Mouse (Mus musculus): ENCODE measurements at regions not wholly inside any gene's neighbourhood (a gene's known extent, or its start where the extent isn't known, plus 50 kb on each side); places are given as distances from the start of the nearest gene placed in this dataset.
"Not testable (repeated sequence)": the region's sequence is repeated elsewhere in the genome, so short reads cannot be mapped to it uniquely, and the experiment has no call there.

DNA sequence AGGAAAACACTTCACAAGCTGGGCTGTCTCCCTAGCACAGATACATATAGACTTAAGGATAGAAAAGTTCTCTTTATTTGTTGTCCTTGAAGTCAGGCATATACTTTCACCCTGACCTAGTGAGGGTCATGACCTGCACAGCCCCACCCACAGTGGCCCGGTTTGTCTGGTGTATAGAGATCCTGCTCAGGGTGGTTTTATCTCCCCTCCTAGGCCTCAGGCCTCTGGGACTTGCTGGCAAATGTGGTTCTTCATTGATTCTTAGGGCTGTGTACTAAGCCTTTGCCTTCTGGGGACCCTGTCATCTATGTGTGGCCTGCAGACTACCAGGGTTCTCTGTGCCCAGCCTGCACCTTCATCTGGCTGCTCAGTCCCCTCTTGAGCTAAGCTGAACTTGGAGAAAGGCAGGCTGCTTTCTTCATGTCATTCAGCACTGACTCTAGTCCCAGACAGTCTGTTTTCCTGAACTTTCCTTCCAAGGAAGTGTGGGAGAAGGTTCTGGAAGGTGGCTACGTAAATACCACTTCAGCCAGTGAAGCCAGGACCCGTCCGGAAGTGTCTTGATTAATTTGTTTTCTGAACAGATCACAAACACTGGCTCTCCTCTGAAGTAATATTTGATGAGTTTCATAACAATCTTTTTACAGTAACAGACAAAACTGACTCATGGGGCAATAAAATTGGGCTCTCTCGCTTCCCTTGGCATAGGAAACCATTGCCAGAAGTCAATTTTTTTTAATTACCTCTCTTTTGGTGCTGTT is 135.0 kb upstream of the Dapk1 start:
- no peak for DNase-seq
- intact Hi-C loops (cut with DNase I) = no loop called here

DNA sequence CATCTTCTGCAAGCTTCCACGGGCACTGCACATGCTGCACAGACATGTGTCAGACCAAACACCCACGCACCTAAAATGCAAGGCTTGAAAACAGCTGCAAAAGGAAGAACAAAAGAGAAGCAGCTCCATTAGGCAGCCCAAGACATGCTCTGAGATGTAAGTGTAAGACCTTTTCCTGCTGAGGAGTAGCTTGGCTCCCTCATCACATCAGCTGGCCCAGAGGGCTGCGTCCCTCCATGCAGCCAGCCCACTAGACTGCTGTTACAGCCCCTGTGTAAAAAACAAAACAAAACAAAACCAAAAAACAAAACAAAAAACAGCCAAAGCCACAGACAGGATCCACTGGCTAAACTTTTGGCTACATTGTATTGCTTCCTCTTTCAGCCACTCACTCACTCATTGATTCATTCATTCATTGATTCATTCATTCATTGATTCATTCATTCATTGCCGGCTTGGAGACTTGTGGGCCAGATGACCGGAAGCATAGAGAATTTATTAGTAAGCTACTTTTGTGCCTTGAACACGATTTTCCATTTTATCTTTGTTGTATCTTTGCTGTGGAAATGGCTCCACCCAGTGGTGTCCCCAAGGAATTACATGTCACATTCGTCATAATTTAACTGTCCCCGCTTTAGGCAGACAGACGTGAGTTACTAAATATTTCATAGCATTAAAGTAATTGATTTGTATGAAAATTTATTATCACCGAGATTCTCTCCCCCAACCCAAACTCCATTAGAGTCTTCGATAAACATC is 133.7 kb upstream of the Dapk1 start:
- intact Hi-C loops (cut with DNase I) = loop anchor here (1.0 to 2.0 kb wide), 5 partner anchors 291 to 625 kb away; partner anchors contain the start of gene Gas1
- DNase-seq = peak; percentile 78 to 85

DNA sequence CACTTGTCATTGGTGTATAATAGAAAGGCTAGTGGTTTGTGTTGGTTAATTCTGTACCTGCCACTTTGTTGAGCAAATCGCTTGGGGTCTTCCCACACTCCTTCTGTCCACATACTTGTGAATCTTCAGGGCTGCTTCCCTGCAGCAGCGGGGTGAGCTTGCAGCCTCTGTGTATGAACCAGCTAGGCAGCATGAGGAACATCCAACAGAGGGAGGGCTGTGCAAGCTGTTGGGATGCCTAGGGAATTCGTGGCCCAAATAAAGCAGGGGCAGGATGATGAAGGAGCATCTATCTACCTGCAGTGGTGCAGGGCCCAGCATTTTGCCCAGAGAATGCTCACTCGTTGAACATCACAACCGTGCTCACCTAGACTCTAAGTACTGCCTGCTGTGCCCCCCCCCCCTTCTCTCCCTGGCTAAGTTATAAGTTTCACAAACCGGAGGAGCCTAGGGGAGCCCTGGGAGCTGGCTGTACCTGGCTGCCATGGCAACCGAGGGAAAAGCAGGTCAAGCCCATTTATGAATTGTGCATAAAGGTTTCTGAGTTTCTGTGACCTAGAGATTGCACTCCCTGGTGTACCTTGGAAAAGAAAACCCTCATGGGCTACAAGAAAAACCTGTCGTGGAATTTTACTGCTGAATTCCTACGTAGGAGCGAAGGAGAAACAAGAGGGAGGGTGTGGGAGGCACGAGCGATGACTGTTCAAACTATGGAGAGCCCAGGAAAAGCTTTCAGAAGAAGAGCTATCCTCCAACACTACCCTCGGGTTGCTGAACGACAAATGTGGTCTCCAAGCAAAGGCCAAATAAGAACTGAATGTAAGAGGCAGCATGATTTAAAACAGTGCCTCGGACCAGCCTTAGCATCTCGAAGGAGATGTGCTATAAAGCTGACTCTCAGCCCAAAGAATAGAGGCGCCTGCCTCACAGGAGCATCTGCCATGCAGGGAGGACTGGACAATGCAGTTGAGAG is 131.0 kb upstream of the Dapk1 start:
- no peak for DNase-seq
- intact Hi-C loops (cut with DNase I) = no loop called here

DNA sequence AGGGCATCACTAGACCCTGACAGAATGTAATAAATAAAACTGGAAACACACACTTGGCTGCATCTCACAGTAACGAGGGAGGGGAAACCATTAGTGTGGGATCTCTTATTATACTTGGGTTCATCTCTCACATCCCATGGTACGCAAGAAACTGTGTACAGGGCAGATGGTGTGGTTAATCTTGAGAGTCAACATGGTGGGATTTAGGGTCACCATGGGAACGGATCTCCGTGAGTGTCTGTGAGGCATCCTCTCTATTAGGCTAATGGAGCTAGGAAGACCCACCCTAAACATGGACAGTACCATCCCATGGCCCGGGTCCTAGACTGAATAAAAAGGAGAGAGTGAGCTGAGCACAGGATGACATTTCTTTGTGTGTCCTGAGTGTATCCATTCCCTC is 130.1 kb upstream of the Dapk1 start:
- no peak for DNase-seq
- intact Hi-C loops (cut with DNase I) = no loop called here

DNA sequence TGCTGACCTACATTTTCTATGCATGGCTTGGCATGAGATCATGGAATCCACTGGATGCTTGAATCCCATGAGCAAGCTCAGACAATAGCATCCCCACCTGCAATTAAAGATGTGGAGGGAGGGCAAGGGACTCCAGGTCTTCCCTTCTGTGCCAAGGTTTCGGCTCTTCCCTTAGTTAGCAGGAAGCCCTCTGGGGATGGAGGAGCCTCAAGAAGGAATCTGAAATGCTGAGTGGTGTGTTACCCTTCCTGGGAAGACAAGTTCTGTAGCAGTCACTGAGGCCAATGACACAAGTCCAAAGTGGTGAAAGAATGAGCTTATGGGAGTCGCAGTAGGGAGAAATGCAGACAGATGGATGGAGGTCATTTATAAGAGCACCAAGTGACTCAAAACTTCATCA is 125.4 kb upstream of the Dapk1 start:
- intact Hi-C loops (cut with DNase I) = no loop called here
- no peak for DNase-seq

DNA sequence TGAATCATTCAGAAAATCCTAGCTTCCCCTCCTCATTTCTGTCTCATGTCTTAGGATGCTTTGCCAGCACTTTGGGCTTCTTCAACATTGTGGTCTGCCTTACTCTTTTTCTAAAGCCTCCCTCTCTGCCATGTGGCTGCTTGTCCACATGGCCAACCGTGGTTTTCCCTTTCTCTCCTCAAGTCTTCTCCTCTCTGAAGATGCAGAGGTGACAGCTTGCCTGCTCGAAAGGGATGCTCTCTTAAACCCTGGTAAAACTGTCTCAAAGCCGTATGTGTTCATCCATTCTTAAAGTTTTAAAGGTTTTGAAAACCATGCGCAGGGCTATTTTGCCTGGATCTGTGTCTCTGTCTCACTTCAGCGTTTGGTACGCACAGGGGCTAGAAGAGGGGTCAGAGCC is 123.4 kb upstream of the Dapk1 start:
- no peak for DNase-seq
- intact Hi-C loops (cut with DNase I) = loop anchor here (2.0 kb wide), 1 partner anchor 124 kb away; no protein-coding TSS in a partner anchor

DNA sequence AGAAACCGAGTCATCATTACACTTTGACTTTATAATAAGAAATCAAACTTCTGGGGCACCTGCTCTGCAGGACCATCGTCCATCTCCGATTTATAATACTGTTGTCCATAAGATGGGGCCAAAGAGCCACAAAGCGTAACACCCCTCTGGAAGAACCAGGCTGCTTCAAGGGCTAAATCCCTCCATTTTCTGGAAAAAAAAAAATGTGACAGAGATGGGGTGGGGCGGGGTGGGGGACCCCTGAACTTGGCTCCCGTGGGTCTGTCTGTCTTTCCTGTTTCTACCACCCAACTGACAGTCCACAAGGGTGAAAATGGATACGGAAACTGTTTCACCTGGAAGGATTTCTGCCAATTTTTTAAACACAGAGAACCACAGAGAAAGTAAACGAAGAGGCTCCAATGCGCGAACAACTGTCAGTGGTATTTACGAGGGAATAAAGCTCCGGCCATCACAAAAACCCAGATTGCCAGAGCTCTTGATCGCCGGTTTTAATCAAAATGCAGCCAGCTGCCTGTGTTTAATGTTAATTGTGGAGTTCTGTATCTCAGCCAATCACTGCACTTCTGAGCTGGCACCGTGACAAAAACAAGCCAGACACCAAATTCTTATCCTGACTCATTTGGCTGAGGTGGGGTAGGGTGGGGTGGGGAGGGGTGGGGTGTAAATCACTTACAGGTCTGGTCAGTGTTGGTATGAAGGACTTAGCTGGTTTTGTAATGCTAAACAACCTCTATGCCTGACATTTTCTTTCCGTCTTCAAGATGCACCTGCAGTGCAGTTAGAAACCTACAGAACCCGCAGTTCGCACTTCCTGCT is 122.5 kb upstream of the Dapk1 start:
- intact Hi-C loops (cut with DNase I) = loop anchor here (1.0 to 2.0 kb wide), 3 partner anchors 124 to 265 kb away; no protein-coding TSS in a partner anchor

DNA sequence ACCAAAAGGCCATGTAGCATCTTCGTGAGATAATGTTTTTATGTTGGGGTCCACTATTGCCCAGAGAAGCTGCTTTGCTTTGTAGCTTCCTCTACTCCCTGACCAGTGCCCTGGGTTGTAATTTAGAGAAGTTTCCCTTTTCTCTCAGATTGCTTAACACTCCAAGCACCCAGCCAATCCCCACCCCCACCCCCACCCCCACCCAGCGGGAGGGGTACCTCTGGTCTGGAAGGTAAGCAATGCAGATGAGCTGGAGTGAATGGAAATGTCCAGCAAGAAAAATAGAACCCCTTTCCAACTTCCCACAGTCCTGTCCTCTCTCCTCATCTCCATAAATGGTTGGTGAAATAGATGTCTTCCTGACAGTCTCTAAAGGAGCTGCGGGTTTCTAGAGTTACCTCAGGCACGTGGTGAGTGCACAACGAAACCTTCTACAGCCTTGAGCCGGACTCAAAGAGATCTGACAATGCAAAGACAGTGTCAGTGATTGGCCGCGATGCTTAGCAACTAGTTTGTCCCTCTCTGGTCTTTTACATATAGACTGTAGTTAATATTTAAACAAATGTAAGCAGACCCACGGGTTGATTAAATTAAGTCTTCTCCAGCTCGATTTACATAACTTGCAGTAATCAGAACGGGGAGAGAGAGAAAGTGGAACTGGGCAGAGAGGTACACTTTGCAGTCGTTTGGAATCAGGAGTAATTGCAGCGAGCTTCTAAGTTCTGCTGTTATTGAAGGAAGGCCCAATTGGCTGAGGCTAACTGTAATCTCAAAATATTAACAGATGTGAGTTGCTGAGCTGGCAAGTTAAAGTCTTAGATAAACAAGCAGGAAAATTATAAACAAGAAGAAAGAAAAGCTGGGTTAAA is 121.7 kb upstream of the Dapk1 start:
- intact Hi-C loops (cut with DNase I) = loop anchor here (1.0 to 2.0 kb wide), 3 partner anchors 123 to 264 kb away; no protein-coding TSS in a partner anchor
- peak in 1 of 2 experiments; percentile 12 for DNase-seq

More for the DNA sequence above, 122.5 kb upstream of the Dapk1 start:
- DNase-seq = peak; percentile 62 to 70

DNA sequence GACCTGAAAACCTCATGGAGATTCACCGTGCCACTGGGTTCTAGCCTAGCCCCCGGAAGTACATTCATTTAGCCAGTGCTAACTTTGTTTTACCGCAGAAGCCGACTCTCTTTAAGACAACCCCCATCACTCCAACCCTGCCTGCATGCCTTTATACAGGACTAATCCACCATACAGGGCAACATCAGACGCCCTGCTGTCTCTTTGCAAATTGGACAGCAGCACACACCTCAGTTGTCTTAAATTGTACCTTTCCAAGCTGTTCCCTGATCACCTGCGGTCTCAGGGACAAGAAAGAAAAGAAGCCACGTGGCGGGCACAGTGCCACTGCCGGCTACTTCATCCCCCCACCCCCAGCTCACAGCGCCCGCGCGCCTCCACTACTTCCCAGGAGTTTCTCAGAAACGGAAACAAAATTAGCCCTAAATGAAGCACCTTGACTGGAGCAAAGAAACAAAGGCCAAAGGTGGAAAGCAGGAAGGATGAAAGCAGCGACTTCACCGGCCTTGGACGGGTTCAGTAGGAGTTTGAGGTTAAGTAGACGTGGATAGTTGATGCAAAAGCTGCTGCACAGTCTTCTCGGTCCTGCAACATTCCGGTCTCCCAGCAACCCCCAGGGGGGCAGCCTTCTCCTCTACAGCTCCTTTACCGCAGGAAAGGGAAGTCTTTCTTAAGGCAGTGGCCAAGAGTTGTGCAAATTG is 120.9 kb upstream of the Dapk1 start:
- DNase-seq = peak; percentile 15 to 30

DNA sequence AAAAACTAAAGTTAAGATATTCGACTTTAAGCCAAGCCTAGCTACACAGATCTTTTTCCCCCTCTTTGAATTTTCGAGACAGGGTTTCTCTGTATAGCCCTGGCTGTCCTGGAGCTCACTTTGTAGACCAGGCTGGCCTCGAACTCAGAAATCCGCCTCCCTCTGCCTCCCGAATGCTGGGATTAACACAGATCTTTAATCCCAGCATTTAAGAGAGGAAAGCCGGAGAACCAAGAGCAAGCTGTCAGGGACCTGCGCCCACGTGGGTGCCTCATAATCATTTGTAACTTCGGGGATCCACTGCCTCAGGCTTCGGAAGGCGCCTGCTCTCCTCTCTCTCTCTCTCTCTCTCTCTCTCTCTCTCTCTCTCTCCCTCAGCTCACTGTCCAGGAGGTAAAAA is 120.3 kb upstream of the Dapk1 start:
- intact Hi-C loops (cut with DNase I) = not testable (repeated sequence)

More for the DNA sequence above, 120.9 kb upstream of the Dapk1 start:
- intact Hi-C loops (cut with DNase I) = no loop called here

DNA sequence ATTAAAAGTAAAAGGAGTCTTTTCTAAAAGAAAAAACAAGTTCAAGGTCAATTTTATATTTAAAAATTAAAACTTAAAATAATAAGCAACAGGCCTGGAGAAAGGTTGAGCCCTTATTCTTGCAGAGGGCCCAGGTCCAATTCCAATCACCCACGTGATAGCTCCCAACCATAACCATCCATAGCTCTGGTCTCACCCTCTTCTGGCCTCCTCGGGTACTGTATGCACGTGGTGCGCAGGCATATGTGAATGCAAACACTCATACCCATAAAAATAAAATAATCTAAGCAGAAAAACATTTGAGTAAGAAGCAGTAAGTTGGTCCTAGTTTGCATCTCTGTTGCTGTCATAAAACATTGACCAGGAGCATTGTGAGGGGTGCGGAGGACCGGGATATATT is 119.8 kb upstream of the Dapk1 start:
- DNase-seq = no peak
- intact Hi-C loops (cut with DNase I) = no loop called here

More for the DNA sequence above, 120.3 kb upstream of the Dapk1 start:
- DNase-seq = not testable (repeated sequence)

DNA sequence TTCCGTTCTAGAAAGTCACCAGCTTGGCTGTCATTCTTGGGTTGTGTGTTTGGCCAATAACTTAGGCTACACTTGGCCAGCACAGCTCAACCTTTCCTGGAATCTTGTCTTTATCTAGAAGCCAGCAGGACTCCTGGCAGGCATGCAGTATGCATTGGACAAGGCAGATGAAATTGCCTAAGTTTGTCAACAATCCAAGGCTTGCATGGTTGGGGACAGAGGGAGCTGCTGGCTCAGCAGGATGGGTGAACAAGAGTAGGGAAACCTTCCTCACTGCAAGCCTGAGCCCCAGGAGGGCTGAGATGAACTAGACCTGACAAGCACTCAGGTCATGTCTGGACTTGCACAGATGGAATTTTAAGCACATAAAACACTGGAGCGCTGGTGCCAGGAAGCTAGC is 115.6 kb upstream of the Dapk1 start:
- intact Hi-C loops (cut with DNase I) = loop anchor here (5.0 kb wide), 1 partner anchor 186 kb away; no protein-coding TSS in a partner anchor
- peak; percentile 80 to 84 for DNase-seq

DNA sequence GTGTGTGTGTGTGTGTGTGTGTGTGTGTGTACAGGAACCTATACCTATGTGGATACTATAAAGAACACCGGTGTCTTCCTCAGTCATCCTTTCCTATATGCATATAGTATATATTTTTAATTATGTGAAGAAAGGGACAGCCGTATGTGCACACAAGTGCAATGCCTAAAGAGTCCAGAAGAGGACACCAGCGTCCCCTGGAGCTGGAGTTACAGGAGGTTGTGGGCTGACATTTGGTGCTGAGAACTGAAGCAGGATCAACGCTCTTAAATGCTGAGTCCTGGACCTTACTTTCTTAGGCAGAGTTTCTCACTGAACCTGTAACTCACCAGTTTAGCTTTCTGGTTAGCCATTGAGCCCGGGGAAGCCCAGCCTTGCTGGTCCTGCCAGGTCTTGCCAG is 114.9 kb upstream of the Dapk1 start:
- no peak for DNase-seq
- intact Hi-C loops (cut with DNase I) = loop anchor here (5.0 kb wide), 1 partner anchor 185 kb away; no protein-coding TSS in a partner anchor

DNA sequence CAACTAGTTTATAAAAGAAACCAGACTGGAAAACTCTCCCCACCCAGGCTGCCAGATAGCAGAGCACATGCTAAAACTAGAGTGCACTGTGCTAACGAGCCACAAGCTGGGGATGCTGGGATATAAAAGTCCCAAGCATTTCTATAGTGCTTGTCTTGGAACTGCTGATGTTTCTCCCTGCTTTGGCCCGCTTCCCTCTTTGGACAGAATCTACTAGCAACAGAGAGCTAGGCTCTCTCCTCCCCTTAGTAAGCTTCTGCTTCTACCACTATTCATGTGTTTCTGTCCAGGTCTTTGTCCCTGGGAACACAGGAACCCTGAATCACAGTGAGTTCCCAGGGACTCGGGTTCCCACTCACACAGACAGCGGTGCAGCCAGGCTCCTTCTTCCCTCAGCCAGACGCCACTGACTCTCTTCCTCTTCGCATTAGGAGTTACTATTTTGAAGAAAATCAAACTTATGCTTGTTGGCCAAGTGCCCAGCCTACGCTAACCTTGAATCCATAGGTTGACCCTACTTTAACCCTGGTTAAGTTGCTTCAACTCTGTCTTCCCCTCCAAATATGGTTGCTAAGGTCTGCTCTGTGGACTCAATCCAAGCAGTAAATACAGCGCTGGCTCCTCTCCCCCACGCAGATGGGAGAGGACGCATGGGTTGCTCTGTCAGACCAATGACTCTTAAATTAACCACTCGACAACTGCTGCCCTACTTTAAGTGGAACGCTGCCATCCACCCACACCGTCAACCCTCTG is 113.4 kb upstream of the Dapk1 start:
- peak; percentile 63 to 64 for DNase-seq
- intact Hi-C loops (cut with DNase I) = loop anchor here (5.0 kb wide), 1 partner anchor 184 kb away; no protein-coding TSS in a partner anchor

DNA sequence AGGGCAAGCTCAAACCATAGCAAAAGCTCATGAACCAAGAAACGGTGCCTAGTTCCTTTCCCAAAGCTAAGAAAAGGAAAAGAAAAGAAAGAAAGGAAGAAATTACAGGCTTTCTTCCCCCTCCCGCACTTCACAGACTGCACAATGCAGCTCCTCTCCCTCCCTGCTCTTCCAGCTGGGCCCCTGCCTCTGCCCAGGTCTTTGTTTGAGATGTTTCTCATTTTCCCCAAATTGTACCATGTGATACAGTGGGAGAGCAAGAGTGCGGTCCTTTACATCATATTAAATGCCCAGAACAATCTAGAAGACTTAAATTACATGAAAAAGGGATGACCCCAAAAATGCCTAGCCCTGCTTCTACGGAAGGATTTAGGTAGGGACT is 112.9 kb upstream of the Dapk1 start:
- no peak for DNase-seq
- intact Hi-C loops (cut with DNase I) = loop anchor here (5.0 kb wide), 1 partner anchor 183 kb away; no protein-coding TSS in a partner anchor

DNA sequence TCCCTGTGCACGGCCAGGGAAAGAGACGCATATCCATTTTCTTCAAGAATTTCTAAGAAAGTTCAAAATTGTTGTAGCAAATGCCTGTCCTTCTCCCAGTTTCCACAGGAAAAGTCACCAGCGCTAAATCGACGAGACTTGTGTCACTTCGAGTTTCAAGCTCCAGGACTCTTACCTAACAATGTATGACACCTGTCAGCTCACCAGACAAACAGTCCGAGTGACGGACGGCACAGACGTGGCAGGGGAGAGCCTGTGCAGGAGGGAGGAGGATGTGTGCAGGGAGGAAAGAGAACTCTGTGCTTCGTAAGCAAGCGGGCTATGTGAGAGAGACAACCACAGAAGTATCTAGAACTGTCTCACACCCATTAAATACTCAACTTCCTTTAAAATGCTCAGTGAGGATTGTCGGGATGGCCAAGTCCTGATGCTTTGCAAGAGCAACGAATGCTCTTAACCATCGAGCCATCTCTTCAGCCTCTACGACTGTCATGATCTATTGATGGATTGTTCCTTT is 109.7 kb upstream of the Dapk1 start:
- intact Hi-C loops (cut with DNase I) = no loop called here
- no peak for DNase-seq

DNA sequence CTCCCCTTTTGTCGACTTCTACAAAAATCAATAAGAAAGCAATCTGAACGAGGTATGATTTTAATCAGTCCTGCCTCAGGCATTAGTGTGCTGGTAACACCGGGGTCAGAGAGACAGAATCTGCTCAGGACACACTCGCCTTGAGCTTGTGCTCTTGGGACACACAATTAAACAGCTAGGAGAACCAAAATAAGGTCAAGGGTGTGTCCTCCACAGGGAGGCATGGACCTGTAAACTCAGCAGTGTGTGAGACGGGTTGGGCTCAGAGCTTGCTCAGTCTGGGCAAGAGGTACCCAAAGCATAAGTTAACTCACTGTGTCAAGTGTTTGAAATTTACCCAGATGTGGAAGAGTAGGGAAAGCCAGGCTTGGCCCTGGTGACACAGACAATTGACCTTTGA is 107.9 kb upstream of the Dapk1 start:
- DNase-seq = no peak
- intact Hi-C loops (cut with DNase I) = no loop called here
